Mouse (Mus musculus) hindbrain, embryonic 15.5 days (tissue): ENCODE data around the gene Spp2. TPM values are rescaled to one million over a fixed set of nuclear protein-coding genes. Genes with fewer than 3 reads are reported as not detected.
"Not testable (repeated sequence)": the region's sequence is repeated elsewhere in the genome, so short reads cannot be mapped to it uniquely, and the experiment has no call there.

Experiments used
- ATAC-seq: fragments of 200-750 bp; cut with Nextera tagmentation; 2 replicates; pipeline ENCODE4 v1.8.0; 2017; ENCODE audit warnings: low read depth, moderate number of reproducible peaks, moderate TSS enrichment; ENCODE audit not compliant: low FRiP score
- H3K27ac ChIP-seq: fragments of 300-500 bp; sonication (generic); replicated peaks from 2 replicates; pipeline ENCODE4 v1.5.1; 2015; ENCODE audit warnings: mild to moderate bottlenecking, inconsistent platforms
- H3K27me3 ChIP-seq: fragments of 300-500 bp; sonication (generic); 2 replicates; pipeline ENCODE4 v1.6.1; 2015; ENCODE audit warnings: control low read depth, inconsistent platforms
- H3K36me3 ChIP-seq: fragments of 300-500 bp; sonication (generic); 2 replicates; pipeline ENCODE4 v1.6.1; 2015; ENCODE audit warnings: control low read depth, inconsistent platforms
- H3K4me1 ChIP-seq: fragments of 300-500 bp; sonication (generic); replicated peaks from 2 replicates; pipeline ENCODE4 v1.6.1; 2015; ENCODE audit warnings: control low read depth, inconsistent platforms
- H3K4me2 ChIP-seq: fragments of 300-500 bp; sonication (generic); 2 replicates; pipeline ENCODE4 v1.6.1; 2015; ENCODE audit warnings: moderate library complexity, mild to moderate bottlenecking, inconsistent platforms
- H3K4me3 ChIP-seq: fragments of 300-500 bp; sonication (generic); 2 replicates; pipeline ENCODE4 v1.5.1; 2015; ENCODE audit warnings: mild to moderate bottlenecking, inconsistent platforms
- H3K9ac ChIP-seq: fragments of 300-500 bp; sonication (generic); 2 replicates; pipeline ENCODE4 v1.6.1; 2015; ENCODE audit warnings: inconsistent platforms
- H3K9me3 ChIP-seq: fragments of 300-500 bp; sonication (generic); 2 replicates; pipeline ENCODE4 v1.6.1; 2016; ENCODE audit warnings: control low read depth, inconsistent platforms
- WGBS: fragments of 180-500 bp; shearing (Covaris S2); methylation state at CpG from one replicate; pipeline ENCODE4 v1.1.7; 2015; 5-methylcytosine and 5-hydroxymethylcytosine counted together
- polyA plus RNA-seq: library from polyadenylated mRNA; unstranded; fragments of >200 nt; fragmentation: Nextera tagmentation; extraction: Ambion mirVana; gene quantifications from 2 replicates; pipeline ENCODE4 v1.2.1, GENCODE M21; 2015

Spp2 gene
- polyA plus RNA-seq, 1 experiment from 2014 or later, result 0.44 TPM

DNA sequence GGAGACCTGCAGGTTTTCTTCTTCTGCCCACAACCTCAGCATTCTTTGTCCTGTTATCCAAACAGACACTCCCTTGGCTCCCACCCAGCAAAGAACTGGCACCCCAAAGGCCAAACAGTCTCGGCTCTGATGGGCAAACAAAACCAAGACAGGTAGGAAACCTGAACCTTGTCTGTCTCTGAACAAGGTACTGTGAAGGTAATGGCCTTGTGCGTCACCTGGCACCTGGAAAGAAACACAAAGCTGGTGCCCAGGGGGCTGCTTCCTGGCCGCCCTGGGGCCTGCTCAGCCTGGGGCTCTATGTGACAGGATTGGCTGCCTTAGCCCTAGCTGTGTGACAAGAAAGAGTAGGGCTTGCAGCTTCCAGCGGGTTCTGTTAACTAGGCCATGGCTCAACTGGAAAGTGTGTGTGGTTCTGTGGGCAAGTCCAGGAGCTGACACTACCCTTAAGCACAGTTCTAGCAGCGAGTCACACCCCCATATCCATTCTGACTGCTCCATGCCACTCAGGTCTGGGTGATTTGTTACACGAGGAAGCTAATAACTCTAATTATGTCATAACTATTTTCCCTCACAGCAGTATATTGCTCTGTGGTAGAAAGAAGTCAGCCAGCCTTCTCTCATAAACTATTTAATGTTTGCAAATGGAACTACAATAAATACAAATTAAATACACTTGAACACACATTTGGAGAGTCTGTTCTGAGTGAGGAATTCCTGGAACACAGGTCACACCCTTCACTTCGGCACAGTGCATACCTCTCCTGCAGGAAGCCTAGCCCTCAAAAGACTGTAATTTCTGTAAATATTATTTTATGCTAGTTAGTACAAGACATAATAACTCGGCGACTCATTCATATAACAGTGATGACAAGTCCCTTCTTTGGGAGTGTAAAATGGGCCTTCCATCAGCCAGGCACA is 30.7 kb downstream of the Spp2 start:
- no peaks in the 10 kb centered on the region for H3K27me3 ChIP-seq
- H3K4me2 ChIP-seq, result no peak overlapping the region
- H3K36me3 ChIP-seq, result no peaks in the 10 kb centered on the region
- H3K27ac ChIP-seq, result no peak overlapping the region
- ATAC-seq, result no peak
- no peaks in the 10 kb centered on the region for H3K9me3 ChIP-seq
- 77% methylated on average over 9 of the region's 9 CpGs for WGBS
- H3K9ac ChIP-seq, result no peak overlapping the region
- H3K4me3 ChIP-seq, result no peak overlapping the region
- H3K4me1 ChIP-seq, result no peaks in the 10 kb centered on the region; the same call in 1 of the 2 replicates

DNA sequence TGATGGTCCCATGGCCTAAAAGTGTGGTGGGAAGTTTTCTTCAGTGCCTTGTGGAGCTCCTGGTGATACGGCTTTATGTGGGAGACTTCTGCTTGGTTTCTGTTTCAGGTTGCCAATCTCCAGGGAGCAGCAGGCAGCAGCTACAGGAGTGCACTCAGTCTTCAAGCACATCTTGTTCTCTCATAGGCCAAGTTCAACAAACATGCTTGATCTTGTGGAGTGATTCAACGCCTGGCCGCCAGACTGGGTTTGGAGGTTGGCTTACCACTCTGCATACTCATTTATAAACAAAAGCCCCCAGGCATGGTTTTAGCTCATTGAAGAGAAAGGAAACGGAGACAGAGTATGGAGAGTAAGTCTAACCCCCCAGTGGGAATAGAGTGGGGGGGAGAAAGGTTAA is 36.6 kb downstream of the Spp2 start:
- WGBS, result 64% methylated on average over 4 of the region's 4 CpGs
- Histone ChIP-seq H3K4me2 (no peak overlapping the region), H3K9me3 (no peaks in the 10 kb centered on the region), H3K9ac (no peak overlapping the region), H3K27me3 (no peaks in the 10 kb centered on the region), H3K27ac (no peak overlapping the region), H3K4me3 (no peak overlapping the region), H3K36me3 (no peaks in the 10 kb centered on the region), H3K4me1 (peaks cover 9% of the 10 kb centered on the region)
- no peak for ATAC-seq

DNA sequence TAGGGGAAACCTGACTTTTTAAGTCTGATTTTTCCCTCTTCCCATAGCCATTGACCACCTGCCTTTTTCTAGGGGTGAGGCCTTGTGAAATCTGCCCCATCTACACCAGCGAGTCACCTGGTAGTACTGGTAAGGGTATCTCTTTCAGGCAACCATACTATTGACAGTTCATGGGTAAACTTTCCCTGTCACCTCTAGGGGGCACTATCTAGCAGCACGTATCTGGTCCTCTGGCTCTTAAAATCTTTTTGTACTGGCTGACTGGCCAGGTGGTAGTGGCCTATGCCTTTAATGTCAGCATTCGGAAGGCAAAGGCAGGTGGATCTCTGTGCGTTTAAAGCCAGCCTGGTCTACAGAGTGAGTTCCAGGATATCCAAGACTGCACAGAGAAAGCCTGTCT is 38.6 kb downstream of the Spp2 start:
- 77% methylated on average over 4 of the region's 4 CpGs for WGBS
- Histone ChIP-seq H3K4me1 (peaks cover 9% of the 10 kb centered on the region), H3K9ac (no peak overlapping the region), H3K9me3 (no peaks in the 10 kb centered on the region), H3K4me2 (no peak overlapping the region), H3K4me3 (no peak overlapping the region), H3K36me3 (no peaks in the 10 kb centered on the region), H3K27ac (no peak overlapping the region), H3K27me3 (no peaks in the 10 kb centered on the region)
- ATAC-seq, result no peak

DNA sequence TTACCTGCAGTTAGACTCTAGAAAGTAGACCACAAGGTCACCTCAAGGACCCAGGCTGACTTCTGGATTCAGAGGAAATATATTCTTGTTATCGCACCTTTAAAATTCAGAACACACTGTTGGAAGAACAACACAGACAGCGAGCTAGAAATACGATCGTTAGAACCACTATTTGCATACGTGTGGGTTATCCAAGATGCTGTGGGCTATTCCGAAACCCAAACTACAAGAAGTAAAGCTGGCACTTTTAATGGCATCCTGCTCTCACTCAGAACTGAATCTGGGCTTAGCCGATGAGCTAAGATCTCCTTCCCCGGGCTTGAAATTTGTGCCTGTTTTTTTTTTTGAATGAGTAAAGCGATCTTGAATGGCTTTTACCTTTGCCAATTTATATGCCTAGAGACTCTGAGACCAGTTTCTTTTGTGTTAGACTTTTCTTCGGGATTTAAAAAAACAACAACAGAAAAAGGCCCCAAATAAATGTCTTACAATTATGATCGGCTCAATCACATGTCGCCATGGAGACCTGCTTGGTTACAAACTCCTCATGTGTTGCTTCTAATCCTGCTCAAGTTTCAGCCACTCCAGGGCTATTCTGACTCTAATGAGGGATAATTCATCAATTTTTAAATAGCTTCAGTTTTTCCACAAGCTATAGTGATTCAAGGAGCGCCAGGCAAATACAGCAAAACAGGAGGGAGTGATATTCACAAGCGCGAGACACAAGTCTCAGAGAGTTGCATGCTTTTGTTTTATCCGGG is 39.7 kb downstream of the Spp2 start:
- peaks cover 9% of the 10 kb centered on the region for H3K4me1 ChIP-seq
- 41% methylated on average over 16 of the region's 16 CpGs for WGBS
- no peak for ATAC-seq
- H3K9ac ChIP-seq, result no peak overlapping the region
- H3K27ac ChIP-seq, result no peak overlapping the region
- no peaks in the 10 kb centered on the region for H3K27me3 ChIP-seq
- no peaks in the 10 kb centered on the region for H3K36me3 ChIP-seq
- H3K9me3 ChIP-seq, result no peaks in the 10 kb centered on the region
- no peak overlapping the region for H3K4me3 ChIP-seq
- 0 out of 2 replicates have a peak overlapping the region, but pooled peaks have one; percentile 2 for H3K4me2 ChIP-seq

DNA sequence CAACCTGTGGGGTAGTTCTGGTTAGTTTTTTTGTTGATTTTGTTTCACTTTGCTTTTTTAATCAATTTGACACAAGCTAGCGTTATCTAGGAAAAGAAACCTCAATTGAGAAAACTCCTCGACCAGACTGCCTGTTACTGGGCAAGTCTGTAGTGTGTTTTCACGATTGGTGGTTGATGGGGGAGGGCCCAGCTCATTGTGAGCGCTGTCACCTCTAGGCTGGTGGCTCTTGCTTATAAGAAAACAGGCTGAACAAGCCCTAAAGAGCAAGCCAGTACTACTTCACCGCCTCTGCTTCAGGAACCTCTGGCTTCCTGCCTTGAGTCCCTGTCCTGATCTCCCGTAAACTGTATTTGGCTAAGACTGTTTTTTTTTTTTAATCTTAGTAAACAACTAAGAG is 40.7 kb downstream of the Spp2 start:
- H3K4me2 ChIP-seq, result no peak overlapping the region
- no peak for ATAC-seq
- no peaks in the 10 kb centered on the region for H3K36me3 ChIP-seq
- WGBS, result 14% methylated on average over 6 of the region's 6 CpGs
- H3K4me1 ChIP-seq, result peaks cover 9% of the 10 kb centered on the region
- no peaks in the 10 kb centered on the region for H3K9me3 ChIP-seq
- no peaks in the 10 kb centered on the region for H3K27me3 ChIP-seq
- no peak overlapping the region for H3K27ac ChIP-seq
- no peak overlapping the region for H3K4me3 ChIP-seq
- no peak overlapping the region for H3K9ac ChIP-seq

DNA sequence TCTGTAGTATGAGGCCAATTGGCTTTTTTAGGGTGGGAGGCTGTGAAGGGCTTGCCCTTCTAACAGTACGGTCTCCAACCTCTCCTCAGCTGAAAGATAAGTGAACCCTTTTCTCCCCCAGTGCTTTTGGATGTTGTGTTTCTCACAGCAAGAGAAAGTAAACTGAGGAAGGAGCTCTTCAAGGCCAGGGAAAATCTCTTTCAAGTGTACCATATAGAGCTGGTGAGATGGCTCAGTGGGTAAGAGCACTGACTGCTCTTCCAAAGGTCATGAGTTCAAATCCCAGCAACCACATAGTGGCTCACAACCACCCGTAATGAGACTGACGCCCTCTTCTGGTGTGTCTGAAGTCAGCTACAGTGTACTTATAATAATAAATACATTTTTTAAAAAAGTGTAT is 41.3 kb downstream of the Spp2 start:
- not testable (repeated sequence) for H3K36me3 ChIP-seq, H3K9ac ChIP-seq, H3K4me1 ChIP-seq, H3K27ac ChIP-seq, ATAC-seq, H3K27me3 ChIP-seq, H3K9me3 ChIP-seq, H3K4me2 ChIP-seq, H3K4me3 ChIP-seq
- 77% methylated on average over 3 of the region's 3 CpGs for WGBS

DNA sequence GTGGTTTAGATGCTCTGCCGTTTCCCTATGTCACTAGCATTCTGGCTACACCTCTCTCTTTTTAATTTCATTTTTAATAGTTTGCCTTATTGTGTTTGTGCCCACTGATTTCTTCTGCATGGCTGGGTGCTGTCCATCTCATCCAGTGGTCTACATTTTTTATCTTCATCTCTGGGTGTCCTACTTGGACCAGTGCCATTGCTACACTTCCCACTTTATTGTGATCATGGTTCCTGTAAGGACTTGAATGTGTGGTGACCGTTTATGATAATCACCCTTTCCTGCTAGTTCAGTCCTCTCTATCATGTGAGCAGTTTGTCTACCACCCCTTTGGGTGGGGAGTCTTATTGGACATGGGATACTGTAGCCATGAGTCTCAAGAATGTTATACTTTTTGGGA is 43.0 kb downstream of the Spp2 start:
- WGBS, result 82% methylated on average over 2 of the region's 2 CpGs
- no peak overlapping the region for H3K4me2 ChIP-seq
- H3K36me3 ChIP-seq, result no peaks in the 10 kb centered on the region
- no peak overlapping the region for H3K27ac ChIP-seq
- no peak for ATAC-seq
- H3K4me1 ChIP-seq, result peaks cover 15% of the 10 kb centered on the region
- no peaks in the 10 kb centered on the region for H3K9me3 ChIP-seq
- no peak overlapping the region for H3K9ac ChIP-seq
- no peak overlapping the region for H3K4me3 ChIP-seq
- no peaks in the 10 kb centered on the region for H3K27me3 ChIP-seq

DNA sequence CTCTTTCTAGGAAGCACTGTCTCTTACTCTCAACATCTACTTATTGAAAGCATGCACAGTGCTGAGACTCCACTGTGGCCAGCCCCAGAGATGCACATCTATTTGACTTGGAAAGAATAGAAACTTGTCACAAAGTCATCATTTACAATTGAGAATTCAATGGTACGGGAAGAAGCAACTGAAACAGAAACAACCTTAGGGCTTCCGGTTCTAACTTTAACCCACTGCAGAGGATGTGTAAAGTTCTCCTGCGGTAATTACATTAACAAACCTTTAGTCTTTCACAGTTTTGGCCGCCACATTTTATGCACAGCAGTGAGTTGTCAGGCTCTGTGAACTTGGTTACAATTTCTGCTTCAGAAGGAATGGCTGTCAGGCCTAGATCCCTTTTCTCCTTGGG is 43.9 kb downstream of the Spp2 start:
- Histone ChIP-seq H3K9ac (no peak overlapping the region), H3K4me3 (no peak overlapping the region), H3K27me3 (no peaks in the 10 kb centered on the region), H3K36me3 (no peaks in the 10 kb centered on the region), H3K27ac (no peak overlapping the region), H3K9me3 (no peaks in the 10 kb centered on the region), H3K4me2 (no peak overlapping the region), H3K4me1 (peaks cover 15% of the 10 kb centered on the region)
- 84% methylated on average over 4 of the region's 4 CpGs for WGBS
- ATAC-seq, result no peak

DNA sequence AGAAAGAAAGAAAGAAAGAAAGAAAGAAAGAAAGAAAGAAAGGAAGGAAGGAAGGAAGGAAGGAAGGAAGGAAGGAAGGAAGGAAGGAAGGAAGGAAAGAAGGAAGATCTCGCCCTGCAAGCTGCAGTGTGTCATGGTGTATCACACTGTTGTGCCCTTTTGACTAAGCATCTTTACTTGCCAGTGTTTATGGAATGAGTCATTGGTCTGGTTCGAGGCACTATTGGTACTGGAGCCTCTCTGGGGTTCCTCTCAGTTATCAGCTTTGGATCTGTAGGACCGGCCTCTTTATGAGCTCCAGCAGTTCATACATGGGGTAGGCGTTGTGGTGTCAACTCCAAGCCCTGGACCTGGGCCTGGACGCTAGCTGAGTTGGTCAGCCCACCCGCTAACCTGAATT is 45.4 kb downstream of the Spp2 start:
- Histone ChIP-seq H3K27ac (no peak overlapping the region), H3K27me3 (no peaks in the 10 kb centered on the region), H3K4me1 (peaks cover 10% of the 10 kb centered on the region; the same call in 1 of the 2 replicates), H3K4me2 (no peak overlapping the region), H3K4me3 (no peak overlapping the region), H3K9me3 (no peaks in the 10 kb centered on the region), H3K36me3 (no peaks in the 10 kb centered on the region), H3K9ac (no peak overlapping the region)
- WGBS, result 87% methylated on average over 6 of the region's 6 CpGs
- ATAC-seq, result no peak

DNA sequence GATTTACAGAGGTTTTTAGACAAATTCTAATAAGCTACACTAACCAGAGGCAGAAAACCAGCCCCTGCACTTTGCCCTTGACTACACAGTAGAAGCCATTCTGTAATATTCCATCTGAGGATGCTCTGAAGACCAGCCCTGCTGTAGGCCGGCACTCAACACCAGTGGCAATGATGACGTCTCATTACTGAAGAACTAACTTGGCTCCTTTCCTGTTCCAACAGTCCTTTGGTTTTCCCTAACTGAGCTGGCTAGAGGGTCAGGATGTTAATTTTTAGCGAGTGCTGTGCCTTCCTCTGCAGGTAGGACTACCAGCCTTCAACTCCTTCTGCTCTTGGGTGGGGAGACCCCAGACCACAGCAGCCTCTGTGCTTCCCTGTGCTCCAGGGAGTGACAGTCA is 47.9 kb downstream of the Spp2 start:
- Histone ChIP-seq H3K9me3 (no peaks in the 10 kb centered on the region), H3K27ac (no peak overlapping the region), H3K4me3 (no peak overlapping the region), H3K27me3 (no peaks in the 10 kb centered on the region), H3K36me3 (no peaks in the 10 kb centered on the region), H3K9ac (no peak overlapping the region), H3K4me2 (no peak overlapping the region), H3K4me1 (0 out of 2 replicates have a peak, but pooled peaks cover 6% of the 10 kb centered on the region)
- ATAC-seq, result no peak
- WGBS, result 59% methylated on average over 3 of the region's 3 CpGs

DNA sequence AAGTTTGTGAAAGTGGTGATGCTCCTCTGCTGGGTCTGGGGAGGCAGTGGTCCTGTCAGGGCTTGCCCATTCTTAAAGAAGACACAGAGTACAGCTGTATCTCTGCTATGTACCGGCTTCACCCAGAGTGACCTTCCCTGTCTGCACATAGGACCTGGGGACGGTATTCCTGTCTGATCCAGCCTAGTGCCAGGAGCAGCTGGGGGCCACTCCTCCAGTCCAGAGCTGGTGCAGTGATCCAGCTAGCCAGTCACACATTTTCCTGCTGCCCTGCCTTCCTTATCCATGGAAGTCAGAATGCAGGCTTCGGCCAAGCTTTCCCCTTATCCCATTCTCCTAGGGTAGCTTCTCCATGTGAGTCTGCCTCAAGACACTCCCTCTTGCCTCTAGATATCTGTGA is 49.0 kb downstream of the Spp2 start:
- 74% methylated on average over 3 of the region's 3 CpGs for whole genome bisulfite sequencing

DNA sequence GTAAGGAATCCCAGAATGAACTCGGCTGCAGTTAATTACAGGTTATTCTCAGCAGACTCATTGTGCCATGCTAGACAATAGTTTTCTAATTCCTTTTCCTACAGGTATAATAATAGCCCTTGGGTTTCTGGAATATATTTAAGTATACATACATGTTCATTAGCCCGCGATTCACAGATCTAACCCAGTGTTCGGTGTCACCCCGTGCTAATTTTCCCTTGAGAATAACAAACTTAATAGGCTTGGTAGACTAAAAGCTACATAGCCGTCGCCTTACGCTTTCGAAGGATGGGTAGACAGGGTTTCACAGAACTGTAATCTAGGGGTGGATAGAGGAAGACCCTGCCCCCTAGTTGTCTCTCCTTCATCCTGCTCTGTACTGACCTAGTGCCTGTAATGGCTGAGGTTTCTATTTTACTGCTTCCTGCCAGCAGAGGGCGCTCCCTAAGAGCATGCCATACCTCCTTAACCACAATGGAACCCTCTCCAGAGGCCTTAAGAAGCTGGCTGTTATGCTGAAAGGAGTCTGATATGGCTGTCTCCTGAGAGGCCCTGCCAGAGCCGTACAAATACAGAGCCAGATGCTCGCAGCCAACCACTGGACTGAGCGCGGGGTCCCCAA is 49.8 kb downstream of the Spp2 start:
- Histone ChIP-seq H3K27me3 (no peaks in the 10 kb centered on the region), H3K9me3 (no peaks in the 10 kb centered on the region), H3K4me3 (no peak overlapping the region), H3K36me3 (no peaks in the 10 kb centered on the region), H3K9ac (no peak overlapping the region), H3K27ac (no peak overlapping the region), H3K4me1 (0 out of 2 replicates have a peak, but pooled peaks cover 6% of the 10 kb centered on the region), H3K4me2 (no peak overlapping the region)
- peak; percentile 79 for ATAC-seq
- WGBS, result 45% methylated on average over 14 of the region's 14 CpGs

More for the DNA sequence above, 49.0 kb downstream of the Spp2 start:
- no peak overlapping the region for H3K4me3 ChIP-seq
- no peak for ATAC-seq
- no peak overlapping the region for H3K9ac ChIP-seq
- no peaks in the 10 kb centered on the region for H3K9me3 ChIP-seq
- no peak overlapping the region for H3K4me2 ChIP-seq
- H3K4me1 ChIP-seq, result 0 out of 2 replicates have a peak, but pooled peaks cover 6% of the 10 kb centered on the region
- no peak overlapping the region for H3K27ac ChIP-seq
- no peaks in the 10 kb centered on the region for H3K36me3 ChIP-seq
- H3K27me3 ChIP-seq, result no peaks in the 10 kb centered on the region
